Mouse (Mus musculus) liver, embryonic 14.5 days (tissue): ENCODE measurements at regions not wholly inside any gene's neighbourhood (a gene's known extent, or its start where the extent isn't known, plus 50 kb on each side); places are given as distances from the start of the nearest gene placed in this dataset.

ENCODE experiments used
- ATAC-seq: fragments of 200-750 bp; cut with Nextera tagmentation; 2 replicates; pipeline ENCODE4 v1.8.0; 2017; ENCODE audit warnings: moderate number of reproducible peaks, mild to moderate bottlenecking, moderate library complexity; ENCODE audit not compliant: insufficient read depth
- DNase-seq, 3 experiments: peaks; one replicate each; pipeline ENCODE4 v3.0.0-alpha.2; 2012 to 2013; ENCODE audit warnings: low read depth in 3 of 3, low spot score in 3 of 3
- H3K27ac ChIP-seq: fragments of 300-500 bp; sonication (generic); 2 replicates; pipeline ENCODE4 v1.5.1; 2014; ENCODE audit warnings: moderate library complexity, mild to moderate bottlenecking, control low read depth, inconsistent platforms
- H3K27me3 ChIP-seq: fragments of 300-500 bp; sonication (generic); 2 replicates; pipeline ENCODE4 v1.6.1; 2014; ENCODE audit warnings: mild to moderate bottlenecking, low read length, moderate library complexity; ENCODE audit not compliant: control insufficient read depth, insufficient read depth
- H3K36me3 ChIP-seq: fragments of 300-500 bp; sonication (generic); replicated peaks from 2 replicates; pipeline ENCODE4 v1.6.1; 2014; ENCODE audit warnings: low read depth; ENCODE audit not compliant: control insufficient read depth, insufficient read depth
- H3K4me1 ChIP-seq, 2 experiments: fragments of 200-500 bp in 1 of 2; fragments of 300-500 bp in 1 of 2; sonication (generic) in 1 of 2; replicated peaks; 2 replicates each; pipeline ENCODE4 v1.6.1; 2012 to 2014; ENCODE audit warnings: antibody characterized with exemption in 1 of 2, inconsistent platforms in 1 of 2, low read length in 1 of 2; ENCODE audit not compliant: control insufficient read depth in 2 of 2, insufficient read depth in 2 of 2
- H3K4me2 ChIP-seq: fragments of 300-500 bp; sonication (generic); 2 replicates; pipeline ENCODE4 v1.6.1; 2014; ENCODE audit warnings: low read depth, mild to moderate bottlenecking, control low read depth, moderate library complexity
- H3K4me3 ChIP-seq, 2 experiments: fragments of 200-500 bp in 1 of 2; fragments of 300-500 bp in 1 of 2; sonication (generic) in 1 of 2; 2 replicates each; pipeline ENCODE4 v1.5.1; 2012 to 2014; ENCODE audit warnings: low read depth in 2 of 2, low read length in 2 of 2, mild to moderate bottlenecking in 2 of 2, control low read depth in 1 of 2, inconsistent platforms in 1 of 2, moderate library complexity in 1 of 2; ENCODE audit not compliant: insufficient read depth in 1 of 2
- H3K9ac ChIP-seq: fragments of 300-500 bp; sonication (generic); replicated peaks from 2 replicates; pipeline ENCODE4 v1.6.1; 2014; ENCODE audit warnings: mild to moderate bottlenecking, control low read depth, moderate library complexity
- H3K9me3 ChIP-seq: fragments of 300-500 bp; sonication (generic); 2 replicates; pipeline ENCODE4 v1.6.1; 2016; ENCODE audit warnings: low read length, mixed read lengths; ENCODE audit not compliant: control insufficient read depth
- CTCF ChIP-seq: IDR thresholded peaks from 2 replicates; pipeline ENCODE4 v1.5.1; 2016; ENCODE audit warnings: antibody characterized with exemption, low read depth, control low read depth
- EP300 ChIP-seq: IDR thresholded peaks from 2 replicates; pipeline ENCODE4 v1.6.1; 2016; ENCODE audit warnings: antibody characterized with exemption, low read depth
- WGBS: fragments of 180-500 bp; shearing (Covaris S2); extraction: QIAGEN DNeasy Blood & Tissue Kit; methylation state at CpG from one replicate; pipeline ENCODE4 v1.1.7; 2014; ENCODE audit not compliant: insufficient replicate concordance; 5-methylcytosine and 5-hydroxymethylcytosine counted together

- no peak overlapping the region for H3K4me3 ChIP-seq
- ATAC-seq (no peak), DNase-seq (no peak)
- no peaks in the 10 kb centered on the region for H3K9me3 ChIP-seq
- H3K4me2 ChIP-seq: no peak overlapping the region
- no peaks in the 10 kb centered on the region for H3K27me3 ChIP-seq
- no peak overlapping the region for H3K27ac ChIP-seq
- no peaks in the 10 kb centered on the region for H3K36me3 ChIP-seq
- H3K4me1 ChIP-seq: peaks cover 0 to 4% of the 10 kb centered on the region in 2 experiments; a peak in 2 of 4 replicates
- H3K9ac ChIP-seq: no peak overlapping the region
- WGBS: 18% methylated on average over 6 of the region's 6 CpGs
- no peak for TF ChIP-seq CTCF
- no peak for TF ChIP-seq EP300
These were observed 77.7 kb upstream of the Creb5 start for GRCm38 (mm10) chr6:53209398-53209797.

- TF ChIP-seq EP300 (no peak), CTCF (no peak)
- H3K9ac ChIP-seq: no peak overlapping the region
- ATAC-seq: no peak
These were observed 78.6 kb upstream of the Creb5 start for GRCm38 (mm10) chr6:53208474-53208873.

GRCm38 (mm10) chr6:53207781-53208180 lies 79.3 kb upstream of the Creb5 start:
- DNase-seq: no peak
- no peak overlapping the region for H3K4me2 ChIP-seq
- peaks cover 0 to 4% of the 10 kb centered on the region in 2 experiments; a peak in 2 of 4 replicates for H3K4me1 ChIP-seq
- TF ChIP-seq CTCF: no peak
- TF ChIP-seq EP300: no peak
- no peak for ATAC-seq
- no peak overlapping the region for H3K4me3 ChIP-seq
- H3K27ac ChIP-seq: no peak overlapping the region
- no peak overlapping the region for H3K9ac ChIP-seq
- WGBS: 16% methylated on average over 5 of the region's 5 CpGs
- H3K9me3 ChIP-seq: no peaks in the 10 kb centered on the region
- H3K36me3 ChIP-seq: no peaks in the 10 kb centered on the region
- no peaks in the 10 kb centered on the region for H3K27me3 ChIP-seq

More at GRCm38 (mm10) chr6:53208474-53208873, 78.6 kb upstream of the Creb5 start:
- Histone ChIP-seq H3K4me2 (no peak overlapping the region), H3K27me3 (no peaks in the 10 kb centered on the region), H3K36me3 (no peaks in the 10 kb centered on the region), H3K9me3 (no peaks in the 10 kb centered on the region), H3K27ac (no peak overlapping the region), H3K4me3 (no peak overlapping the region), H3K4me1 (peaks cover 0 to 4% of the 10 kb centered on the region in 2 experiments; a peak in 2 of 4 replicates)
- no peak for DNase-seq
- 34% methylated on average over 3 of the region's 3 CpGs for WGBS

- DNase-seq: no peak
- TF ChIP-seq CTCF (no peak), EP300 (no peak)
- Histone ChIP-seq H3K4me3 (no peak overlapping the region), H3K9ac (no peak overlapping the region), H3K36me3 (no peaks in the 10 kb centered on the region), H3K4me2 (no peak overlapping the region), H3K4me1 (peaks cover 0 to 4% of the 10 kb centered on the region in 2 experiments; a peak in 2 of 4 replicates), H3K27ac (no peak overlapping the region), H3K9me3 (no peaks in the 10 kb centered on the region), H3K27me3 (no peaks in the 10 kb centered on the region)
- ATAC-seq: no peak
- 45% methylated on average over 2 of the region's 2 CpGs for WGBS
These were observed 79.7 kb upstream of the Creb5 start for GRCm38 (mm10) chr6:53207361-53207760.

- no peak for DNase-seq
- ATAC-seq: no peak
- Histone ChIP-seq H3K4me1 (no peaks in the 10 kb centered on the region), H3K27me3 (no peaks in the 10 kb centered on the region), H3K4me3 (no peak overlapping the region), H3K4me2 (no peak overlapping the region), H3K9ac (no peak overlapping the region), H3K36me3 (no peaks in the 10 kb centered on the region), H3K27ac (no peak overlapping the region), H3K9me3 (no peaks in the 10 kb centered on the region)
- WGBS: 18% methylated on average over 10 of the region's 10 CpGs
- TF ChIP-seq EP300 (no peak), CTCF (no peak)
These were observed 85.7 kb upstream of the Creb5 start for GRCm38 (mm10) chr6:53201281-53201956.
